Mouse (Mus musculus) heart, postnatal 0 days (tissue): ENCODE results near the gene Prps1l1.

Experiments
- CTCF ChIP-seq: IDR thresholded peaks from 2 replicates; pipeline ENCODE4 v1.5.1; 2016; ENCODE audit warnings: antibody characterized with exemption, control low read depth, low read depth
- EP300 ChIP-seq: IDR thresholded peaks from 2 replicates; pipeline ENCODE4 v1.6.1; 2016; ENCODE audit warnings: antibody characterized with exemption, low read depth

GRCm38 (mm10) chr12:34985865-34986264, 1.3 kb downstream of the Prps1l1 start:
- TF ChIP-seq CTCF (no peak), EP300 (no peak)
